Mouse (Mus musculus) adrenal gland, adult (tissue): ENCODE measurements around the gene Clasp2.
A peak's percentile ranks its signal among the peaks of the same experiment; 100 is the strongest.
"Not testable (repeated sequence)": the region's sequence is repeated elsewhere in the genome, so short reads cannot be mapped to it uniquely, and the experiment has no call there.

ENCODE experiments used
- DNase-seq, 2 experiments: peaks; one replicate each; pipeline ENCODE4 v3.0.0; 2022 to 2023; ENCODE audit warnings: low spot score in 1 of 2; ENCODE audit not compliant: inconsistent age in 2 of 2

Clasp2 gene

DNA sequence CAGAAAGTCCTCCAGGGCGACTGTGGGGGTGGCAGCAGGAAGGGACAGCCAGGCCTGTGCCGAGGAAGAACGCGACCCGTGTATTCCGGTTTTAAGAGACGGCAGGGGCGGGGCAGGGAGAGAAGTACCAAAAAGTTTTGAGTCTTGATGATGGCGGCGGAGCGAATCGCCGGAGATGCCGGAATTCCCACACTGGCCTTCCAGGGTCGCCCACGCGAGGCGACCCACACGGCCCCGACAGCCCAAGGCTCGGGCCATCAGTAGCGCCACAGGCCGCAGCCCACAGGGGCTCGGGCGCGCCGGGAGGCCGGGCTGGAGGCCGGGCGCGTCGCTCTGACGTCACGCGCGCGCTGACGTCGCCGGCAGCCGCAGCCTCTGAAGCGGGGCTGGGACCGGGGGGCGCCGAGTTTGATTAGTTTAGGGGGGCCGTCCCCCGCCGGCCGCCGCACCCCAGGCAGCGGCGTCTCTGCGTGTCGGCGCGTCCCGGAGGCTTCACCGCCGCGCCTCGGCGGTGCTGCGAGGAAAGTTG lies at the start of gene Clasp2:
Clasp2 (plus strand) TSS at position 366 of the 529 bp plus-strand sequence.
- DNase-seq = peak; percentile 88 to 97

DNA sequence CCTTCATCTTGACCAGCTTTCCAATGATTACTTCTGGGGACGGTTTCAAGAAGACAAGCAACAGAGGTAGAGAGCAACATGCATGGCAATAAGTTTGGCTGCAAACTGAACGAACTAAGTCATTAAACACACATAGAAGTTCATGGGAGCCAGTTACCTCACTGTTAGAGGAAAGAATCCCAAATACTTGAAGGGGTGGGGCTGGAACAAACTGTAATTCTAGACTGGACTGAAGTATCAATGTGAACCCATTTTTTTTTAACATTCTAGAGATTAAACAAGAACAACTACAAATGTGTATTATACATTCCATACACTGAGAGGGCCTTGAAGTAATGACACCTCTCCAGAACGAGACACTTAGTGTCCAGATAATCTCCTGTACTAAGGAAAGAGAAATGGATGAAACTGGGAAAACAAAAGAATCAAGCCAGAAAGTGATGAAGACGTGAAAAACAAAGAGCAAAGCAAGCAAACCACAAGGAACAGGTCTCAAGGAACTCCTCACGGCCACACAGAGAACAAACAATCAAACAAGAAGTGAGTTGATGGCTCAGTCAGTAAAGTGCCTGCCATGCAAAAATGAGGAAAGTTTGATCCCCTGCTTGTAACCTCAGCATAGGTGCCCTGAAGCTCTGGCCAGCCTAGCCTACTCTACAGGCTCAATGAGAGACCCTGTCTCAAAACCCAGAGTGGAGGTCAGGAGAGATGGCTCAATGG lies 39.7 kb upstream of the Clasp2 start:
- peak in 1 of 2 experiments; percentile 17 for DNase-seq

DNA sequence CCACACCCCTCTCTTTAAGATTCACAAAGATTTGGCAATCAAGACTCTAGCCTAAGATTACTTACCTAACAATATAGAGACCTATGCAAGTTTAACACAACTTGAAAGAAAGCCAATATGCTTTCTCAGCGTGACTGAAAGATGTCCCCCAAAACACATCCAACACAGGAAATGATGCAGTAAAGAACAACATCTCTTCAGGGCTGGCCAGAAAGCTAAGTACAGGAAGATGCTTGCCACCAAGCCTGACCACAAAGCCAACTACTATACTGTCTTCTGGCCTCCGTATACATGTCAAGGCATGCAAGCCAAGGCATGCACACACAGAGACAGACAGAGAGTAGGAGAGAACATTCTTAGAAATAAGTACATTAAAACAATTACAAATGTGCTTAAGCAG lies 35.2 kb upstream of the Clasp2 start:
- peak in 1 of 2 experiments; percentile 23 for DNase-seq

DNA sequence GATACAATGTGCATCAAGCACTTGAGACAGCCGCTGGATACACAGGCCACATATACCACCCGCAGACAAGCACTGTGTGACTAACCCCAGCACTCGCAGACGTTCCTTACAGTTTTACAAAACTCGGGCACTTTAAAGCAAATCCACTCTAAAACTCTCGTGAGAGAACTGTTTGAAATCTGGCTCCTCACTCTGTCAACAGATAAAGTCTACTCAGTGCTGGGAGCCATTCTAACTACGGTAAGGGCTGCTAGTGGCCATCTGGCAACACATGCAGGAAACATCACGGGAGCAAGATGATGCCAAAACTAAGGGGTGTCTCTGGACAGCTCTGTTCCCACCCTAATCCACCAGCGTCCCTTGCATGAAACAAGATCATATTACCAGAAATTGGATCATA lies 34.4 kb upstream of the Clasp2 start:
- peak in 1 of 2 experiments; percentile 65 for DNase-seq

DNA sequence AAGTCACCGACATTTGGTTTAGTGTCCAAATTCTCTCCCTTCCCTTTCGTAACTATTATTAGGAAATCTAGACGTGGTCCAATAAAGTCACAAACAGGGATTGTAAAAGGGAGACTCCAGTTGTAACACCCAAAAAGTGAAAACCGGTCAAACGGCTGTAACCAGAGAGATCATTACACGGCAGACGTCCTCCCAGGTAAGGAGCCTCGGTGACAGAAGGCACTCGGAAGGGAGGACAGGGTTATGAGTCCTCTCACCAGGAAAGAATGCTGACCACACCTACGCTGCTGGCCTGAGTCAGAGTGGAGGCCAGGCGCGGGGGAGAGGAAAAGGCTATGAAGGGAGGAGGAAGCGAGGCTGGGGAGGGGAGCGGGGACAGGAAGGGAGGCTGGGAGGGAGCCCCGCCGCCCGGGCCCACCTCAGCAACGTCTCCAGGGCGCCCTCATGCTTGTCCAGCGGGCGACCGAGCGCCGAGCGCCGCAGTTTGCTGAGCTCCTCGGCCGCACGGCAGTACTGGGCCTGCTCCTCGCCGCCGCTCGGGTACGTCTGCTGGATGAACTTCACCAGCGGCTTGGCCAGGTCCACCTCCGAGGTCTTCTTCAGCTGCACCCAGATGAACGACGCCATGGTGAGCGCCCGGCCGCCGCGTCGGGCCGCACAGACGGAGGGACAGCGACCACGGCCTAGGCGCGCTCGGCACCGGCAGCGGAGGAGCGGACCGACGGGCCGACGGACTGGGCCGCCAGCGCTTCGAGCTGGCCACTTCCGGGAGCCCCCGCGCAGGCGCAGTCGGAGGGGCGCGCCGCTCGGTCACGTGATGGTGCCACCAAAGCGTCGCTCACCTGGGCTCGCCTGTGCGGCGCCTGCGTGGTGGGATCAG lies 33.6 kb upstream of the Clasp2 start, which contains the start of gene Pdcd6ip:
Pdcd6ip (minus strand) TSS at position 779 of the 880 bp plus-strand sequence.
- peak; percentile 95 to 97 for DNase-seq

DNA sequence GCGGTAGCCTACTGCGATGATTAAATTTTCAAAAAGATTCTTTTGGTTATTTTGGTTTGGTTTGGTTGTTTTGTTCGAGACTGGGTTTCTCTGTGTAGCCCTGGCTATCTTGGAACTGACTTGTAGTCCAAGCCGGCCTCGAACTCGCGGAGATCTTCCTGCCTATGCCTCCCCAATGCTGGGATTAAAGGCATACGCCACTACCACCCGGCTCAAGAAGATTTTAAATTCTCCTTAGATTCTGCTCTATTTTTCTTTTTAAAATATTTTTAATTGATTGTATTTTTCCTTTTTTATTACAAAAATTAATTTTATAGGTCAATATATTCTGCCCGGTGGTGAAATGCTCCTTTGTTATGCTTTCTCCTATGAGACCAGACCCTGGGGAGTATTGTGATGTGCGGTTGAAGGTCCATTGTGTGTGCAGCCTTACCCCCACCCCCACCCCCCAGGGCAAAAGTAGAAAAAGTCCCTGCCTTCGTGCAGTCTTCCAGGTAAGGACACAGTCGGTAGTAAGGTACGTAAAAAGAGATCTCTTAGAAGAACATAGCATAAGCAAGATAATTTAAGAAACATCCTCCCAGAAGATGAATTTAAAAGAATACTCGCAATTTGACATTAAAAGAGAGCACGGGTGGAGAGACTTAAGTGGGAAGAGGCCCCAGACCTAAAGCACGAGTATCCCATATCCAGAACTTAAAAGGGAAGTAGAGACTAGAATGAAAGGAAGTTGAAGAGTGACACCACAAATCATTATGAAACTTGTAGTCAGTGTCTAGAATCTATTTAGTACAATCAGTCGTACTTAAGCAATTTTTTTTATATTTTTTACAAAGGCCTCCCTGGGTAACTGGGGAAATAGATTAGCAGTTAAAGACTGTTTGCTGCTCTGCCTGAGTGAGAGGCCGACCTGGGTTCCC lies 32.7 kb upstream of the Clasp2 start:
- DNase-seq = peak in 1 of 2 experiments; percentile 21

DNA sequence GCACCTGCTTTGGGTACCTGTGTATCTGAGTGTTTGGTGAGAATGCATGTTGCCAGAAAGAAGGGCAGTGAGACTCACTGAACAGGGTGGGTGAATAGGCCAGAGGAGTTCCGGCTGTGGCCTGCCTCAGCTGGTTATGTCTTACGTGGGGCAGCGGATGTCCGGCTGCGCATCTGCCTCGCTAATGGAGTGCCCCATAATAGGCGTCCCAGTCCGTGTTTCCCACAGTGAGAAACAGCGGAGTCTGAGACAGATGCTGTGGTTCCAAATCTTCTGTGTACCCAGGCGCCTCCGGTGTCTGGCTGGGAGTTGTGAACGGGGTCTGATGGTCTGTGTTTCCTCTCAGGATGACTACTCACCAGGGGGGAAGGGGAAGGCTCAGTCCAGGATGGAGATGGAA lies 30.4 kb upstream of the Clasp2 start:
- DNase-seq = no peak

DNA sequence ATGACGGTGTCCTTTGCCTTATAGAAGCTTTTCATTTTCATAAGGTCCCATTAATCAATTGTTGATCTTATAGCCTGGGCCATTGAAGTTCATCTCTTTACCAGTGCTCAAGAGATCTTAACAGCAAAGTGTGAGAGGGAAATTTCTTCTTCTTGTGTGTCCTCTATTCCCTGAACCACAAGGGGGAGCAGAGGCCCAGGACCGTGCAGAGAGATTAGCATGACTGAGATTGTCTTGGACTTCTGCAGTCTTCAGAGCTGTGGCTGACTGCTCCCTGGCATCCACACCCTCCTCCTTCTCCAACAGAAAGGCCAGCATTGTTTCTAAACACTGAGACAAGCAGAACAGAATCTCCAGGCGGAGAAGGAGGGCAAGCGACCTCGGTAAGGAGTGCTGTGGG lies 22.2 kb upstream of the Clasp2 start:
- DNase-seq = peak; percentile 48 to 79

DNA sequence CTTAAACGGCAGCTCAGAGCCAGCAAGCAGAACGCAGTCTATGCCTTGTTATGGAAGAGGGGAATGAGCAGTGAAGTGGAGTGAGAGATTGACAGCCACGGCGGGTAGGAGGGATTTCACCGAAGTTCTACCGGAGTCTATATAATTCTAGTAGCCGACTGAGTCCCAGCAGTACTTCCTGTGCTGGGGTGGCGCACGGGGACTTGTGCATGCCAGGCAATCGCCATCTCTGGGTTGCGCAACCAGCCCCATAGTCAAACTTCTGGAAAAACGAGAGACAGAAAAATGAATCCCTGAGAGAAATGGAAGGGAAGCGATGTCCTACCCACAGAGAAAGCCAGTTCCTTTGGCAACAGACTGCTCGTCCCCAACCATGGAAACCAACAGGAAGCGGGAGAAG lies 16.6 kb upstream of the Clasp2 start:
- no peak for DNase-seq

DNA sequence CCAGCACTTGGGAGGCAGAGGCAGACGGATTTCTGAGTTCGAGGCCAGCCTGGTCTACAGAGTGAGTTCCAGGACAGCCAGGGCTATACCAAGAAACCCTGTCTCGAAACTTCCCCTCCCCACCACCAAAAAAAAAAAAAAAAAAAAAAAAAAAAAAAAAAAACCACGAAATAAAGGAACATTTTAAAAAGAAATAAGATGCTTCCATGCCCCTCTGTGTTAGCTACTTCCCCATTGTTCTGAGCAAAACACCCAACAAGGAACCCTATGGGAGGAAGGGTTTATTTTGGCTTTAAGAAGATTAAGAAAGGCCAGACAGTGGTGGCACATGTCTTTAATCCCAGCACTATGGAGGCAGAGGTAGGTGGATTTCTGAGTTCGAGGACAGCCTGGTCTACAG lies 15.7 kb upstream of the Clasp2 start:
- not testable (repeated sequence) for DNase-seq

DNA sequence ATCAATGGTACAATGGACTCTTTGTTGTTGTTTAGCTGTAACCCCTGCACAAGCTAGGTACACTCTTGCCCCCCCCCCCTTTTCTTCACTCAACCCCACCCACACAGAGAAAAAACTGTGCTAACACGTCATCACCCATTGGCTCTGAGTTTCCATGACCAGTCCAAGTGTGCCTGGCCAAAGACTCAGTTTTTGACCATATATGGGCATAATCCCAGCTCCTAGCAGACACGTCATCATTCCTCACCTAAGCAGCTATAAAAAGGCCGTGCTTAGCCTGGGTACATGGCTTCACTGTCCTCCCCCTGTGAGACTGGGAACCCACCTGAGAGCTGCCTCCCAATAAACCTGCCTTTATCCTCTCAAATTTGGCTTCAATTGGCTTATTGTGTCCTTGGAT lies 15.1 kb upstream of the Clasp2 start:
- DNase-seq = no peak

DNA sequence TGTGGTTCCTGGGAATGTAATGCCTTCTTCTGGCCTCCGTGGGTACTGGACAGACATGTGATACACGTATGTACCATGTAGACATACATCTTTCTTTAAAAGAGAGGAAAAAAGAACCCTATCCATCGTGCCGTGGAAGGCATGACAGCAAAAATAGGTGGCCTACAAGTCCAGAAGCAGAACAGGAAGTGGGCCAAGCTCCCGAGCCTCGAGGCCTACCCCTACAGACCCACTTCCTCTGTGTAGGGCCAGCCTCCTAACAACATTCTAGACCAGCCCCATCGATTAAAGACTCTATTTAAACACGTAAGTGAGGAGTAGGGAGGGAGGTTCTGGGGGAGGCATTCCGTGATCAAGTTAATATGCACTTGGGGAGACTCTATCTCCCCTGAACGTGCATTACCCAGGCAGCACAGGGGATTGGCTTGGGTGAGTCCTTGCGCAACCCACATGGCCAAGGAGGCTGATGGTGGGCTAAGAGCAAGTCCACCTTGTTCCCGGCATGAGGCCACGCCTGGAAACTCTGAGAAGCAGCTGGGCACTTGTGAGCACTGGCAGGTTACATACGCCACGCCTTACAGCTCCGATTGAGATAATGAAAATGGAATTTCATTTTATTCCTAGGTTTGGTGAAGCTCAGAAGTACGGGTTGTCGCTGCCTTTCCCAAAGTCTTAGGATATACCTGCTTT lies 14.1 kb upstream of the Clasp2 start:
- DNase-seq = no peak

DNA sequence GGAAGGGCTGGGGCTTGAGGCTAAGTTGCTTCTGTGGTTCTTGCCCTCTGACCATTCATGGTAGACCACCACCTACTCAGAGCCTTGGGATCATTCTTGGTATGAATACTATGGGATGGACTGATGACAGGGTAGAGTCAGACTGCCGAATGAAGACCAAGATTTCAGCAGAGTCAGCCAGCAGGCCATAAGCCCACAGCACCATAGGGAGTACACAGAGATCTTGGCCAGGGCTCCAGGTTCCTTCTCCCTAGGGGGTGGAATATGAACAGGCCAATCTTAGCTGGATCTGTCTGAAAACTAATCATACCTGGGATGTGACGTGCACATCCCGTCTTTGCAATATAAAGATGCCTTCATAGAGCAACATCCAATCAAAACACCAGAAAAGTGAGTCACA lies 9.7 kb upstream of the Clasp2 start:
- DNase-seq = no peak

DNA sequence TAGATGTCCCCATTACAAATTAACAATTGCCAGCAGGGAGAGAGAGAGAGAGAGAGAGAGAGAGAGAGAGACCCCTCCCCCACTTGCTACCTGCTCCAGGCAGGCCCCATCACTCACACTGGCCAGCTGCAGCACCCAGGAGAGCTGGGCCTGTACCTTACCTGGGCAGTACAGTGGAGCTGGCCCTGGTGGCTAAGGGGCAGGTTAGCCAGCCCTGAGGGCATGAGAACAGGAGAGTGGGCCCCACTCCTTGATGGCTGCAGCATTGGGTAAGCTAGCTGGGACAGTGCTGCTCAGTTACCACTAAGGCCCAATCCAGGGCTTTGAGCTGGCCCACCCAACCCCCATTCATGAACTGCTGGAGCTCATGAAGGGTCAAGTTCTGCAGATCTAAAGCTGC lies 5.4 kb upstream of the Clasp2 start:
- no peak for DNase-seq

DNA sequence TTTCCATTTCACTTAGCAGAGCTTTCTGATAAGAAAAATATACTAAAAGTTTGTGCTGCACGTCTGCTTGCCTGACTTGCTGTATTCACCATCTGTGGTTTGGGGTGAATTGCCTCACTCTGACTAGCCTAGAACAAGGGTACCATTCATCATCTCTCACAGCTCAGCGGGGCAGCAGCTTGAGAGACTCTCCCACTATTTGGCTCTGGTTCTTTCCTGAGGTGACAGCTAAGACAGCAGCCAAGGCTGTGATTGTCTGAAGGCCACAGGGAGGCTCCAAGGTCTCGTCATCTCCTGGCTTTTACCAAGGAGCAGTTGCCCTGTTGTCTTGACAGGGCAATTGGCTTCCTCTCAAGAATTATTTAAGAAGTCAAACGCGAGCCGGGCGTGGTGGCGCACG lies 3.3 kb upstream of the Clasp2 start:
- peak; percentile 75 to 87 for DNase-seq

DNA sequence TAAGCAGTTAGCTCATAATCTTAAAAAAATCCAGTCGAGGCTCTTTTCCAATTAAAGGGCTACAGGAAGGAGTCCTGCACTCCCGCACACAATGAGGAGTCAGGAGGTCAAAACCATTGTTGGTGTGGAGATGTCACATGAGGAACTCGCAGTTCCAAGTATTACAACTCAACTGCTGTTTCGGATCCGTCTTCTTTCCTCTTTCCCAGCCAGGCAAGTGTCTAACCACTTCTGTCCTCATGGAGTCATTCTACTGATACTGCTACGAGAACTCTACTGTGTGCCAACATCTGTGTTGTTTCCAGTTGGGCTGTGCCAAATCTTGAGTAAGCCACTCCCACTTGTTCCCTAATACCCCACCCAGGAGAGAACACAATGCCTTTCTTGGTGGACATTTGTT lies 2.3 kb upstream of the Clasp2 start:
- DNase-seq = peak in 1 of 2 experiments; percentile 66

DNA sequence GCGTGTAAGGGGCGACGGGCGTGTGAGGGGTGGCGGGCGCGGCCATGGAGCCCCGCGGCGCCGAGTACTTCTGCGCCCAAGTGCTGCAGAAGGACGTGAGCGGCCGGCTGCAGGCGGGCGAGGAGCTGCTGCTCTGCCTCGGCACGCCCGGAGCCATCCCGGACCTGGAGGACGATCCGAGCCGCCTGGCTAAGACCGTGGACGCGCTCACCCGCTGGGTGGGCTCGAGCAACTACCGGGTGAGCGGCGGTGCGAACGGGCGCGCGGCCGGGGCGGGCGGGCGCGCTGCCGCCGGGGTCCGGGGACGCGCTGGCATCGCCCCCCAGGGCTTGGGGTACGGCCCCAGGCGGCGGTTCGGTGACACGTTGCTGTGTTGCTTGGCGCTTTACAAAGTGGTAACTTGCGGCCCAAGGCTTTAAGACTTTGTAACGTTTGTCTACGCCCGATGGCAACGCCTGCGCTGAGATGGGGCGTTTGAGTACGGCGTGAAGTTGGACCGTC lies 414 bp downstream of the Clasp2 start:
- peak; percentile 64 to 87 for DNase-seq

DNA sequence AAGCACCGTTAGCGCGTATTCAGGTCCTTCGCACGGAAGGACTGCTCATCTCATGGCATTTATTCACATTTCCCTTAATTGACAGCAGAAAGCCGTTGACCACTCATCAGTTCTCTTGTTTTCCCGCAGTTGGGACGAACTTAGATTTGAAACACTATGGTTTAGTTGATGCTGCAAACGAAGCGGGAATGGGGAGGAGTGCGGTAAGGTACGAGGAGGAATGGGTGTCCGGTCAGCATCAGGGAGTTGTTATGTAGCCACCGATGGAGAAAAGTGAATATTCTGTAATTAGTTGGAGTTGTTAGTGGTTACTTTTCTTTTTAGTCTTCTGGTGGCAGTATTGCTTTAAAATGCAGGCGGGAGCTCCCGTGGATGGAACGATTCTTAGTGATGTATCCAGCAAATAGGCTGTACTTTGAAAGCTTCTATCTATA lies 1.1 kb downstream of the Clasp2 start:
- peak; percentile 39 to 78 for DNase-seq

DNA sequence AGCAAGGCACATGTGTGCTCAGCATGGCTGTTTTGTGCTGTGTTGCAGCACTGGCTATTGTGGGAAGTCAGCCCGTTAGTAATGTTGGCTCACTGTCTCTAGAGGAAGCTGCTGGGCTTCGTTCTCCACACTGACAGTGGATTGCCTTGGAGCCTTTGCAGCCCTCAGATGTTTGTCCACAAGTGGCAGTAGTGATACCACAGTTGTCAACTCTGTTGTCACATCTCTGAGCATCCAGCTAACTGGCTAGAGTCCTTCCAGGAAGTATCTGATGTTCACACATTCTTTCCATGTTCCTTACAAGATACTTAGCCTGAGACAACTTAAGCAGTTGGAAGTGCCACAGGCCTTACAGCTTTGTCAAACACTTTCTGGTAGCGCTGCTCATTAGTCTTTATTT lies 2.0 kb downstream of the Clasp2 start:
- peak; percentile 36 to 73 for DNase-seq

DNA sequence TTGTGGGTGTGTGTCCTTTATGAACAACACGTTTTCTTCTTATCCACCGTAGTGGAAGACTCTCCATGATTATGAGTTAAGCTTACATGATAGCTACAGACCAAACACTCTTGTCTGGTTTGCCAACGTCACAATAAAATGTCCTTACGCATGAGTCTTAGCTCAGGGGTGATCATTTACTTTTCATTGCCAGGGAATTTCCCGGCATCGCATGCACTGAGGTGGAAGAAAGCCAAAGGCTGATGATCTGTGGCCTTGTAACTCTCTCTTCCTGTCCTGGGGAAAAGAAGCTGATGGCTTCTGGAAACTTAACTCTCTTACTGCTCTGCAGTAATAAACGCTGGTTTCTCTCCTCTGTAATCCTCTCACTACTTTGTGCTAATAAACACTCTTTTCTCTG lies 8.1 kb downstream of the Clasp2 start:
- DNase-seq = peak; percentile 84 to 93
